Mouse (Mus musculus): ENCODE data around the gene Lrrc18.
A peak's percentile ranks its signal among the peaks of the same experiment; 100 is the strongest.

Lrrc18 gene

GRCm38 (mm10) chr14:32991082-32991481 is at the start of gene Lrrc18:
Lrrc18 (plus strand) TSS chr14:32991382.
- no peak for DNase-seq (ENCODE audit: low spot score in 2 of 2)

GRCm38 (mm10) chr14:32947512-32947911 is 43.7 kb upstream of the Lrrc18 start:
- DNase-seq (ENCODE audit: low spot score in 2 of 2), result no peak

- no peak for DNase-seq (ENCODE audit: low spot score in 2 of 2)
Measured at GRCm38 (mm10) chr14:32950312-32951301, 40.6 kb upstream of the Lrrc18 start.

- DNase-seq (ENCODE audit: low spot score in 2 of 2), result no peak
Measured at GRCm38 (mm10) chr14:32956486-32956885, 34.7 kb upstream of the Lrrc18 start.

- no peak for DNase-seq (ENCODE audit: low spot score in 2 of 2)
Measured at GRCm38 (mm10) chr14:32958671-32959070, 32.5 kb upstream of the Lrrc18 start.

- peak in 1 of 2 experiments; percentile 5 for DNase-seq (ENCODE audit: low spot score in 2 of 2)
Measured at GRCm38 (mm10) chr14:32960481-32960880, 30.7 kb upstream of the Lrrc18 start.

- DNase-seq (ENCODE audit: low spot score in 2 of 2), result no peak
Measured at GRCm38 (mm10) chr14:32964742-32965141, 26.4 kb upstream of the Lrrc18 start.

GRCm38 (mm10) chr14:32970700-32971099 is 20.5 kb upstream of the Lrrc18 start:
- DNase-seq (ENCODE audit: low spot score in 2 of 2), result no peak

GRCm38 (mm10) chr14:32984176-32984738 is 6.9 kb upstream of the Lrrc18 start:
- no peak for DNase-seq (ENCODE audit: low spot score in 2 of 2)

GRCm38 (mm10) chr14:32986659-32987058 is 4.5 kb upstream of the Lrrc18 start:
- DNase-seq (ENCODE audit: low spot score in 2 of 2), result no peak

GRCm38 (mm10) chr14:32994954-32995636 is 3.9 kb downstream of the Lrrc18 start:
- DNase-seq (ENCODE audit: low spot score in 2 of 2), result no peak

GRCm38 (mm10) chr14:32999511-32999910 is 8.3 kb downstream of the Lrrc18 start:
- DNase-seq (ENCODE audit: low spot score in 2 of 2), result no peak

- no peak for DNase-seq (ENCODE audit: low spot score in 2 of 2)
Measured at GRCm38 (mm10) chr14:33000112-33000979, 9.2 kb downstream of the Lrrc18 start.

GRCm38 (mm10) chr14:33005114-33005513 is 13.9 kb downstream of the Lrrc18 start:
- DNase-seq (ENCODE audit: low spot score in 2 of 2), result no peak

GRCm38 (mm10) chr14:33007638-33008037 is 16.5 kb downstream of the Lrrc18 start:
- no peak for DNase-seq (ENCODE audit: low spot score in 2 of 2)

GRCm38 (mm10) chr14:33019050-33019449 is 27.9 kb downstream of the Lrrc18 start:
- no peak for DNase-seq (ENCODE audit: low spot score in 2 of 2)

GRCm38 (mm10) chr14:33019606-33020005 is 28.4 kb downstream of the Lrrc18 start:
- DNase-seq (ENCODE audit: low spot score in 2 of 2), result no peak

- no peak for DNase-seq (ENCODE audit: low spot score in 2 of 2)
Measured at GRCm38 (mm10) chr14:33030849-33031248, 39.7 kb downstream of the Lrrc18 start.

- DNase-seq (ENCODE audit: low spot score in 2 of 2), result no peak
Measured at GRCm38 (mm10) chr14:33033424-33033823, 42.2 kb downstream of the Lrrc18 start.

GRCm38 (mm10) chr14:33035386-33035785 is 44.2 kb downstream of the Lrrc18 start:
- DNase-seq (ENCODE audit: low spot score in 2 of 2), result no peak

- no peak for DNase-seq (ENCODE audit: low spot score in 2 of 2)
Measured at GRCm38 (mm10) chr14:33036811-33037210, 45.6 kb downstream of the Lrrc18 start.
